Mouse (Mus musculus): ENCODE data around the gene Schip1.

GRCm38 (mm10) chr3:68605942-68606603, 541.5 kb downstream of the Schip1 start:
- TF ChIP-seq EP300 (IDR thresholded peaks at IDR 0.05; ENCODE audit: low read depth) (no peak), CTCF (IDR thresholded peaks at IDR 0.05; ENCODE audit: low read depth) (no peak)
